Mouse (Mus musculus): ENCODE measurements around the gene Lhfpl2.
"Not testable (repeated sequence)": the region's sequence is repeated elsewhere in the genome, so short reads cannot be mapped to it uniquely, and the experiment has no call there.

Lhfpl2 gene

DNA sequence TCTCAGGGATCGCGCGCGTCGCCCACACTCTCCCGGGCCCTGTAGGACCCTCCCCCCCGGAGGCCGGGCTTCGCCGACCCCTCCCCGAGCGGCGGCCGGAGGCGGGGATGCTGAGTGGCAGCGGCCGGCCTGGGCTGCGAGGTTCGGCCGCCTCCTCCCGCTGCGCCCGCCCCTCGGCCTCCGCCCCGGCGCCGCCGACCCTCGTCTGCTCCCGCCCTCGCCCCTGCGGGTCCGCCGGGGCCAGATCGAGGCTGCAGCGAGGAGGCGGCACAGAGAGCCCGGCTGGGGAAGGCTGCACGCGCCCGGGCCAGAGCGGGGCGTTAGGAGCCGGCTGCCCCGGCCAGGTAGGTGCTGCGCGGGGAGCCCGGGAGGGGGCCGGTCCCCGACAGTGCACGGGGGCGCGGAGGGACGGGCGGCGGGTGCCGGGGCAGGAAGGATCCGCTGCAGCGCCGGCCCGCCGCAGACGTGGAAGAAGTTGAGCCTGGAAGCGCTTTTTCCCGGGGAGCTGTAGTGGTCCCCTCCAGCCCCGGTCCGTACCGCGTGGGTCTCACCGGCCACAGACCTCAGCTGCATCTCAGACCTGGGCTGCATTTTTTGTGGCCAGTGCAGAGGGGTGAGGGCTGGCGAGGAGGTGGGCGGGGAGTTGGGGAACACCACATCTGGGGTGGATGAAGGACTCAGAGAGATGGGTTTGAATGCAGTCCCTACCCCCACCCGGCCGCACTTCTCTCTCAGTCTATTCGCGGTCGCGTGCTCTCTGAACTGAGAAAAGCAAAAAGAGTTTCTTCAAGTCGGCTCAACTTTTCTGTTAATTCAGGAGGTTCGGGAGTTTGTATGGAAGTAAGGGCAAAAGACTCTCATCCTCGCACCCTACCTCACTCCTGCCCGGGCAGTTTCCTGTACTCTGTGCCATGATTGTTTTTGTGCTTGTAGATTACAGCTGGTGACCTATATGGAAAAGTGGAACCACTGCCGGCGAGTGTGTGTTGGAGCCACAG is at the start of gene Lhfpl2:
Gene Lhfpl2, plus strand, starts transcription at position 234 of the 998 bp plus-strand sequence.
- no peak for DNase-seq (ENCODE audit: low spot score in 2 of 2)

DNA sequence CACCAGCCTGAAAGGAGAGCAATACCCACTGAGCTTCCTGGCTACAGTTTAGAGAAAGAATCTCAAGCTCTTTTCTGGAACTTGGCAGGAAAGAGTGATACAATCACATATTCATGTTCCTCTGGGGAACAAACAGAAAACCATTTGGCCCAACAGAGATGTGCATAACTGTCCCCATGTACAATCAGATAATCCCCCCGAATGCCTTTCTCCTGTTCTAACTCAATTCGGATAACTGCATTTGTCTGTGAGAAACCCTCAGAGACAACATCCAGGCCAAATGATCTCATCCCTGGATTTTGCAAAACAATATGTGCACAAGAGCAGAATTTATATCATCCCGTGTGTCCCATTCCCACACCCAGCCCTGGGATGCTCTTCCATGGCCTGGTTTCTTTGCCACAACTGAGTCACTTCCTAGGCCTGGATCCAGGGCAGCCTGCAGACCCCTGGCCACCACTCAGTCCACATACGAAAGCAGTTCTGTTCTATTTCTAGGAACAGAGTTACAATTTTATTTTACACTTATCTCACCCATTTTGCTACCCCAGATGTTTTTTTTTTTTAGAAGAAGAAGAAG is 45.5 kb upstream of the Lhfpl2 start:
- no peak for DNase-seq (ENCODE audit: low spot score in 2 of 2)

DNA sequence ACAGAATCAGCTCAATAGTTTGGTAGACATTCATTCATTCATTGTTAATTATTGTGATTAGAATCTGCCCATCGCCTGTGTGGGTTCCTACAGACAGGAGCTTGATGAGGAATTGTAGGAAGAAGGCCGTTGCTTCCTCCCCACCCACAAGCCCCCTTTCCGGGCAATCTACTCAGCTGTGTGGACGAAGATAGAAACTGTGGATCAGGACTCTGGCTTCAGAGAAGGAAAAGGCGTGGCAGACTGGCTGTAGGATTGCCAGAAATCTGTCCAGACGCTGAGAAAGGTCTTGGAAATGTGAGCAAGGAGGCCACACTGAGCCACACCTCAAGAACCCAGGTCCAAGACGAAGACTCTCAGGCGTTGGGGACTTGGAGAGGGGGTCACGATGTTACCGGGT is 43.6 kb upstream of the Lhfpl2 start:
- no peak for DNase-seq (ENCODE audit: low spot score in 2 of 2)

DNA sequence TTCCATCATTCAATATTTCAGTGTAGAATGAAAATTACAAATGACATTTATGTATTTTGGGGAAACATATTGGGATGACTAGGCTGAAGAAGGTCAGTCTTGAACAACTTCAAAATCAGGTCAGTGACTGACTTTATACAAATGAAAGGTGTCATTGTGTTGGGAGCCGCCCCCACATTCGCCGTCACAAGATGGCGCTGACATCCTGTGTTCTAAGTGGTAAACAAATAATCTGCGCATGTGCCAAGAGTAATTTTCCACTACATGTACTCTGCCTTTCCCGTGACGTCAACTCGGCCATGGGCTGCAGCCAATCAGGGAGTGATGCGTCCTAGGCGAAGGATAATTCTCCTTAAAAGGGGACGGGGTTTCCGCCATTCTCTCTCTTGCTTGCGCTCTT is 33.0 kb upstream of the Lhfpl2 start:
- DNase-seq (ENCODE audit: low spot score in 2 of 2): not testable (repeated sequence)

- DNase-seq (ENCODE audit: low spot score in 2 of 2): no peak
Observed at GRCm38 (mm10) chr13:94029147-94029546, 28.4 kb upstream of the Lhfpl2 start.

- DNase-seq (ENCODE audit: low spot score in 2 of 2): no peak
Observed at GRCm38 (mm10) chr13:94030551-94030950, 27.0 kb upstream of the Lhfpl2 start.

- no peak for DNase-seq (ENCODE audit: low spot score in 2 of 2)
Observed at GRCm38 (mm10) chr13:94037313-94038051, 20.1 kb upstream of the Lhfpl2 start.

DNA sequence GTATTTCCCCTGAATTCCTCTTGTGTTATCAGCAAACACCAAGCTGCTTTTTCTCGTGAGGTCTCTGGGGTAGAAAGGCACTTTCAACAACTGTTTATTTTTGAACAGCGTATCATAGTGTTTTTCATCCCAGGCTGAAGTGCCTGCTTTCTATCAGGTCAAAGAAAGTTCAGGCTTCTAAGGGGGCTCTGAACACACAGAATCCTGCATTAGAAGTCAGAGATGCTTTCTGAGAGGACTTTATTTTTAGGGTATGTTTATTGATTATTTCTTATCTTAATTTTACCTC is 19.6 kb upstream of the Lhfpl2 start:
- no peak for DNase-seq (ENCODE audit: low spot score in 2 of 2)

DNA sequence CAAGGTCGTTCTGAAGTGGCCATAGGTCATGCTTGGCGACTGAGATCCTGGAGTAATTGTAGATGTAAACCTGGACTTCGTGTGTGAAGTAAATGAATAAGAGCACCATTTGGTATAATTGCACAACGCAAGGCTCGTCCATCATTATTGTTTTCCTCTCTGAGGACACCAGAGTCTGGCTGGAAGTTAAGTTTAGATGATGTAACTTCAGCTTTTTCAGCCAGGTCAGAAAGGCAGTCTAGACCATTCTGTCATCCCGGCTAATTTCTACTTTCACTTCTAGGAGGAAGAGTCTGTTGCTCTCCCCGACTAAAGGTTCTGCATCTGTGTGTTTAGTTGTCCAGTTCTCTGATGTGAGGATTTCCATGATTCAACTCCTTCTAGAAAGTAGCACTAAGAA is 7.6 kb upstream of the Lhfpl2 start:
- no peak for DNase-seq (ENCODE audit: low spot score in 2 of 2)

- no peak for DNase-seq (ENCODE audit: low spot score in 2 of 2)
Observed at GRCm38 (mm10) chr13:94050782-94051181, 6.8 kb upstream of the Lhfpl2 start.

- DNase-seq (ENCODE audit: low spot score in 2 of 2): no peak
Observed at GRCm38 (mm10) chr13:94057036-94057562, 497 bp upstream of the Lhfpl2 start.

DNA sequence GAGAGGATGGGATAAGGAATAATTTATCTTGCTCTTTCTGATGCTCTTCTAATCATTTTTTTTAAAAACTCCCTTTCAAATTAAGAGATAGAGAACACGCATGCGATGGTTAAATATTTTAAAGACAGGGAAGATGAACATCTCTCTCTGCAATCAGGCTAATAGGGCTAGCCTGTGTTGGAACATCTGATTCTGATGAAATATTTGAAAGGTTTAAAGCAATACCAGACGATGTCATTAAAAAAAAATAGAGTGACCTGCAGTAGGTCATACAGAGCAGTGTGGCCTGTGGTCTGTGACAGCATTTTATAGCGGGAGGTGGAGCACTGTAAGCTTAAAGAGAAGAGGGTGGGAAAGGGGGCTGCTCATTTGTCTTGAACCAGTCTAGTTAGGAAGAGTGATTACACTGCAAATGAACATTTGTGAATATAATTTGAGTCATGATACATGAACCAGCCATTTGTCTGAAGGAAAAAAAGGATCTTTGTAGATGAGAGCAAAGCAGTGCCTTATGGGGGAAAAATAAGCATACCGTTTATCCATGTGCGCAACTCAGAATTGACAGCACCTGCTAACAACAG is 1.1 kb downstream of the Lhfpl2 start:
- DNase-seq (ENCODE audit: low spot score in 2 of 2): no peak

DNA sequence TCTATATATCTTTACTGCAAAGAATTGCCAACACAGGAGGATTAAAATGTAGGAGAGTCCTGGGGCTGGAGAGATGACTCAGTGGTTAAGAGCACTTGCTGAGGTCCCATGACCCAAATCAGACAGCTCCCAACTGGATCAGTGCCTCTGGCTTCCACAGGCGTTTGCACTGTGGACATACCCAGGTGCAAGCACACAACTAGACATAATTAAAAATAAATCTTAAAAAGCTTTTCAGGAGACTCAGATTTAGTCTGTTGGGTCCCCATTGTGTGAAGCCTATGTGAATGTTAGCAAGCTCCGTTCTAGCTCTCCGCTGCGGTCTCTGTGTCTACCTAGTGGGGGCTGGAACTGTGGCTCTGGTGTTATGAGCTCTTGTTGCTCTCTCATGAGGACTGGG is 1.8 kb downstream of the Lhfpl2 start:
- DNase-seq (ENCODE audit: low spot score in 2 of 2): no peak

DNA sequence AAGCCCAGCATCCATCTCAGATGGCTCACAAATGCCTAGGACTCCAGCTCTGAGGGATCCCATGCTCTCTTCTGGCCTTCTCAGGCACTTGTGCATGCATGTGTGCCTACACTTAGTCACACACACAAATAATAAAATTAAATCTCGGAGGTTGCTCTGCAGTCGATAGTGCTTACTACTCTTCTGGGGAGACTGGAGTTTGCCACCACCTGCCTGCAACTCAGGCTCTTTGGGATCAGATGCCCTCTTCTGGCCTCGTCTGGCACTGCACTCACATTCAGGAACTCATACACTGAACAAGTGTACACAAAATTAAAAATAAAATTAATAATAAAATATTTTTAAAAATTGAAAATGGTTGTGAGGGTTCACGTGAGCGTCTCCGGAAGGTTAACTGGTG is 2.2 kb downstream of the Lhfpl2 start:
- DNase-seq (ENCODE audit: low spot score in 2 of 2): peak in 1 of 2 experiments; percentile 11

- no peak for DNase-seq (ENCODE audit: low spot score in 2 of 2)
Observed at GRCm38 (mm10) chr13:94060461-94060860, 2.9 kb downstream of the Lhfpl2 start.

DNA sequence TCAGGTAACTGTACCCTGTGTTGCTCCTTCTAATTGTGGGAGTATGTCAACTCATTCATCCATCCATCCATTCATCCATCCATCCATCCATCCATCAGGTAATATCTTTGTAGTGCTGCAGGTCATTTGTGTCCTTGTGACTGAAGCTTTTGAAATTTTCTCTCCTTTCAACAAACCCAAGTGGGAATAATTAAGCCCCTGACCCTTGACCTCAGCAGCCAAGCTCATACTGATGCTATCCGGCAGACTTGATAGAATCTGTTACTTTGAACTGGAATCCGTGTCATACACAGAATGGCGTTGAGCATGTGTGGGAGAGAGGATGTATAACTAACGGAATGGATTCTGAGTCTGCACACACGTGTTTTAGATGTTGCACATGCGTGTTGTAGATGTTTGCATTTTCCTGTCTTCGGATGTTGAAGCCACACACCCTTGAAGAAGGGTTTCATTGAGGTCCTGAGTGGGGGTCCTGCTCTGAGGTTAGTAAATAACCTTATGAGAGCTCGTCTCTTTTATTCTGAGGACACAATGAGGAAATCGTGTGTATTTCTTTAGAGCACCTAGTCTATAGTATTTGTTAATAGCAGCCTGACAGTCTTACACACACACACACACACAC is 3.8 kb downstream of the Lhfpl2 start:
- DNase-seq (ENCODE audit: low spot score in 2 of 2): no peak

- no peak for DNase-seq (ENCODE audit: low spot score in 2 of 2)
Observed at GRCm38 (mm10) chr13:94062349-94063111, 4.9 kb downstream of the Lhfpl2 start.

- DNase-seq (ENCODE audit: low spot score in 2 of 2): no peak
Observed at GRCm38 (mm10) chr13:94063156-94063555, 5.6 kb downstream of the Lhfpl2 start.

GRCm38 (mm10) chr13:94064571-94064970 is 7.0 kb downstream of the Lhfpl2 start:
- no peak for DNase-seq (ENCODE audit: low spot score in 2 of 2)

GRCm38 (mm10) chr13:94065276-94066050 is 7.9 kb downstream of the Lhfpl2 start:
- DNase-seq (ENCODE audit: low spot score in 2 of 2): no peak

All from natural killer cell, adult 2 months (primary cell).